ENCODE assay signal across 7 mouse cellular contexts in the genomic region with DNA sequence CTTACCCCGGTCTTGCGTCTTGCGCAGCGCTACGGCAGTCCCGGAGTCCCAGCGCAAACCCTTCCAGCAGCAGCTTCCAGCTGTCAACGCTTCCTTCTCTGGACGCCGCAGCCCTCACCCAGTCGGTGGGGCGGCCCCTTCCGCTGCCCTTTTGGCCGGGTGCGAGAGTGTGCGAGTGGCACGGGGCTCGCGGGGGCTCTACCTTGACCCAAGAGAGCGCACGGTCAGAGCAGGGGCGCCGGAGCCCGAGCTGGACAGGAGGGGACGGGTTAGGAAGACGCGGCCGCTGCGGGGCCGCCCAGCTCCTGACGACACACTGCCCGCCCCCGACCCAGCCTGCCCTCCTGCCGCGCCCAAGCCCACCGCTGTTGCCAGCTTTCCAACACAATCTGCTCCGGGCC. TPM values are rescaled to one million over a fixed set of nuclear protein-coding genes. Genes with fewer than 3 reads are reported as not detected.
DNase-seq lines count a peak whose midpoint lies in the region; ATAC-seq and TF ChIP-seq lines count a peak whose summit lies in the region.

No protein-coding gene starts in this region.

- WGBS in hindbrain, postnatal 0 days = under 1% methylated on average over 37 of the region's 37 CpGs
- WGBS in limb, embryonic 14.5 days = under 1% methylated on average over 36 of the region's 37 CpGs
- 0% methylated on average over 37 of the region's 37 CpGs for WGBS in midbrain, embryonic 14.5 days

- H3K4me2 ChIP-seq in hindbrain, postnatal 0 days (ENCODE audit: low read depth, low read length) = peak overlapping the region; percentile 97
- H3K4me2 ChIP-seq in limb, embryonic 14.5 days (replicated peaks; ENCODE audit: low read depth, low read length, severe bottlenecking) = peak overlapping the region; percentile 88
- H3K4me2 ChIP-seq in midbrain, embryonic 14.5 days (ENCODE audit: low read length) = peak overlapping the region; percentile 87

- DNase-seq in ZHBTc4 (ENCODE audit: low read depth, low spot score) = peak; percentile 44
- DNase-seq in cerebellum, postnatal 14 days = peak; percentile 74 to 80
- peak; percentile 65 for DNase-seq in gastrocnemius, postnatal 10 days
- DNase-seq in hindbrain, postnatal 0 days (ENCODE audit: low spot score) = peak; percentile 53
- DNase-seq in limb, embryonic 14.5 days (ENCODE audit: low spot score) = peak; percentile 54
- DNase-seq in midbrain, embryonic 14.5 days = peak; percentile 63
- DNase-seq in spleen, postnatal 4 days (ENCODE audit: low spot score in 2 of 2) = peak; percentile 42 to 76

- TF ChIP-seq POLR2A in limb, embryonic 14.5 days (IDR thresholded peaks at IDR 0.05; ENCODE audit: borderline replicate concordance, extremely low read depth, insufficient read depth, insufficient read length) = no peak

- H3K36me3 ChIP-seq in hindbrain, postnatal 0 days (ENCODE audit: insufficient read depth, low read length) = no peaks in the 10 kb centered on the region
- H3K36me3 ChIP-seq in limb, embryonic 14.5 days (ENCODE audit: control insufficient read depth, insufficient read depth, low read length) = no peaks in the 10 kb centered on the region
- no peaks in the 10 kb centered on the region for H3K36me3 ChIP-seq in midbrain, embryonic 14.5 days (ENCODE audit: control insufficient read depth, insufficient read depth, low read length)

- H3K9ac ChIP-seq in hindbrain, postnatal 0 days (replicated peaks; ENCODE audit: low read length) = peak overlapping the region; percentile 67
- H3K9ac ChIP-seq in limb, embryonic 14.5 days (ENCODE audit: low read depth, low read length, severe bottlenecking) = peak overlapping the region; percentile 71
- H3K9ac ChIP-seq in midbrain, embryonic 14.5 days (replicated peaks; ENCODE audit: low read length) = peak overlapping the region; percentile 65

- H3K4me3 ChIP-seq in hindbrain, postnatal 0 days (ENCODE audit: low read length) = peak overlapping the region; percentile 70
- peak overlapping the region; percentile 72 for H3K4me3 ChIP-seq in limb, embryonic 14.5 days (replicated peaks; ENCODE audit: low read length)
- H3K4me3 ChIP-seq in midbrain, embryonic 14.5 days (replicated peaks; ENCODE audit: low read depth, low read length) = peak overlapping the region; percentile 55

- no peak for TF ChIP-seq CTCF in hindbrain, postnatal 0 days (IDR thresholded peaks at IDR 0.05; ENCODE audit: low read depth)

- ATAC-seq in hindbrain, postnatal 0 days = peak; percentile 33
- ATAC-seq in limb, embryonic 14.5 days (ENCODE audit: low FRiP score, low read depth) = peak; percentile 18
- ATAC-seq in midbrain, embryonic 14.5 days (ENCODE audit: low FRiP score, low TSS enrichment) = no peak

- no peaks in the 10 kb centered on the region for H3K9me3 ChIP-seq in hindbrain, postnatal 0 days (ENCODE audit: low read length)
- H3K9me3 ChIP-seq in limb, embryonic 14.5 days (ENCODE audit: control insufficient read depth, low read length) = no peaks in the 10 kb centered on the region
- H3K9me3 ChIP-seq in midbrain, embryonic 14.5 days (ENCODE audit: control insufficient read depth, low read length) = no peaks in the 10 kb centered on the region

- H3K27ac ChIP-seq in hindbrain, postnatal 0 days = no peak overlapping the region
- H3K27ac ChIP-seq in limb, embryonic 14.5 days (replicated peaks; ENCODE audit: low read depth, low read length) = peak overlapping the region; percentile 46
- no peak overlapping the region for H3K27ac ChIP-seq in midbrain, embryonic 14.5 days (replicated peaks; ENCODE audit: low read depth, low read length)

- no peaks in the 10 kb centered on the region; the same call in 1 of the 2 replicates for H3K27me3 ChIP-seq in hindbrain, postnatal 0 days (ENCODE audit: insufficient read depth, low read length)
- peaks cover 8% of the 10 kb centered on the region; the same call in 1 of the 2 replicates for H3K27me3 ChIP-seq in limb, embryonic 14.5 days (ENCODE audit: control insufficient read depth, insufficient read depth, low read length)
- peaks cover 39% of the 10 kb centered on the region for H3K27me3 ChIP-seq in midbrain, embryonic 14.5 days (ENCODE audit: control insufficient read depth, insufficient read depth, low read length)

- peaks cover 18% of the 10 kb centered on the region; the same call in 1 of the 2 replicates for H3K4me1 ChIP-seq in hindbrain, postnatal 0 days (ENCODE audit: insufficient read depth, low read length)
- peaks cover 16% of the 10 kb centered on the region for H3K4me1 ChIP-seq in limb, embryonic 14.5 days (ENCODE audit: control insufficient read depth, insufficient read depth, low read length)
- peaks cover 28% of the 10 kb centered on the region; the same call in 1 of the 2 replicates for H3K4me1 ChIP-seq in midbrain, embryonic 14.5 days (ENCODE audit: control insufficient read depth, insufficient read depth, low read length)

RNA-seq across cellular contexts. Expression of a gene that starts 0.9 kb away (rescaled TPM):
- total RNA-seq in gastrocnemius, postnatal 10 days (2021) = 1 to 10 TPM; 7.1 to 8.8 TPM
- 6.2 and 6.6 TPM in 2 replicates for total RNA-seq in hindbrain, postnatal 0 days (2014; rRNA removed)
- 6.2 and 6.7 TPM in 2 replicates for polyA plus RNA-seq in hindbrain, postnatal 0 days (2015; fragmentation: Nextera tagmentation; extraction: Ambion mirVana)
- 23.0 and 26.6 TPM in 2 replicates for polyA plus RNA-seq in limb, embryonic 14.5 days (2012; rRNA removed)
- polyA plus RNA-seq in limb, embryonic 14.5 days (2014; fragmentation: Nextera tagmentation; extraction: Ambion mirVana) = 18.4 and 19.9 TPM in 2 replicates
- polyA plus RNA-seq in midbrain, embryonic 14.5 days (2014; fragmentation: Nextera tagmentation; extraction: Ambion mirVana) = 5.7 and 6.2 TPM in 2 replicates

RNA-seq across cellular contexts. Expression of a gene that starts 3.9 kb away (rescaled TPM):
- total RNA-seq in gastrocnemius, postnatal 10 days (2021) = 10 to 100 TPM; 13.7 to 14.9 TPM
- total RNA-seq in hindbrain, postnatal 0 days (2014; rRNA removed) = 45.6 and 47.4 TPM in 2 replicates
- 51.0 and 51.5 TPM in 2 replicates for polyA plus RNA-seq in hindbrain, postnatal 0 days (2015; fragmentation: Nextera tagmentation; extraction: Ambion mirVana)
- 49.9 and 60.3 TPM in 2 replicates for polyA plus RNA-seq in limb, embryonic 14.5 days (2012; rRNA removed)
- polyA plus RNA-seq in limb, embryonic 14.5 days (2014; fragmentation: Nextera tagmentation; extraction: Ambion mirVana) = 36.0 and 36.8 TPM in 2 replicates
- 46.7 and 60.0 TPM in 2 replicates for polyA plus RNA-seq in midbrain, embryonic 14.5 days (2014; fragmentation: Nextera tagmentation; extraction: Ambion mirVana)

RNA-seq across cellular contexts. Expression of a gene that starts 39.0 kb away (rescaled TPM):
- total RNA-seq in gastrocnemius, postnatal 10 days (2021) = 10 to 100 TPM; 14.0 to 18.8 TPM
- 17.5 and 21.2 TPM in 2 replicates for total RNA-seq in hindbrain, postnatal 0 days (2014; rRNA removed)
- polyA plus RNA-seq in hindbrain, postnatal 0 days (2015; fragmentation: Nextera tagmentation; extraction: Ambion mirVana) = 16.6 and 17.7 TPM in 2 replicates
- 132 and 148 TPM in 2 replicates for polyA plus RNA-seq in limb, embryonic 14.5 days (2012; rRNA removed)
- polyA plus RNA-seq in limb, embryonic 14.5 days (2014; fragmentation: Nextera tagmentation; extraction: Ambion mirVana) = 106 and 115 TPM in 2 replicates
- polyA plus RNA-seq in midbrain, embryonic 14.5 days (2014; fragmentation: Nextera tagmentation; extraction: Ambion mirVana) = 13.2 and 24.2 TPM in 2 replicates

RNA-seq across cellular contexts. Expression of a gene that starts 39.8 kb away (rescaled TPM):
- total RNA-seq in gastrocnemius, postnatal 10 days (2021) = 1 to 10 TPM; 2.1 to 2.4 TPM
- 0.63 and 1.0 TPM in 2 replicates for total RNA-seq in hindbrain, postnatal 0 days (2014; rRNA removed)
- polyA plus RNA-seq in hindbrain, postnatal 0 days (2015; fragmentation: Nextera tagmentation; extraction: Ambion mirVana) = 1.0 and 1.4 TPM in 2 replicates
- 3.7 and 3.8 TPM in 2 replicates for polyA plus RNA-seq in limb, embryonic 14.5 days (2012; rRNA removed)
- polyA plus RNA-seq in limb, embryonic 14.5 days (2014; fragmentation: Nextera tagmentation; extraction: Ambion mirVana) = 4.6 and 5.5 TPM in 2 replicates
- polyA plus RNA-seq in midbrain, embryonic 14.5 days (2014; fragmentation: Nextera tagmentation; extraction: Ambion mirVana) = 0.22 and 0.38 TPM in 2 replicates

RNA-seq across cellular contexts. Expression of a gene that starts 46.9 kb away (rescaled TPM):
- total RNA-seq in gastrocnemius, postnatal 10 days (2021) = 1 to 10 TPM; 2.8 to 3.8 TPM
- 0.52 and 2.8 TPM in 2 replicates for total RNA-seq in hindbrain, postnatal 0 days (2014; rRNA removed)
- polyA plus RNA-seq in hindbrain, postnatal 0 days (2015; fragmentation: Nextera tagmentation; extraction: Ambion mirVana) = 0.59 and 0.61 TPM in 2 replicates
- 1.4 TPM in 2 replicates for polyA plus RNA-seq in limb, embryonic 14.5 days (2012; rRNA removed)
- polyA plus RNA-seq in limb, embryonic 14.5 days (2014; fragmentation: Nextera tagmentation; extraction: Ambion mirVana) = 0.86 and 1.1 TPM in 2 replicates
- 0.22 and 0.41 TPM in 2 replicates for polyA plus RNA-seq in midbrain, embryonic 14.5 days (2014; fragmentation: Nextera tagmentation; extraction: Ambion mirVana)
